Mouse (Mus musculus) gastrocnemius, adult 18-20 months (tissue): ENCODE data around the gene Tfcp2. TPM values are rescaled to one million over a fixed set of nuclear protein-coding genes. Genes with fewer than 3 reads are reported as not detected.

ENCODE experiments used
- DNase-seq: peaks from one replicate; pipeline ENCODE4 v3.0.0; 2021; ENCODE audit warnings: low spot score
- long read RNA-seq, 2 experiments: library from polyadenylated mRNA; stranded (forward); transcript quantifications; one replicate each; pipeline ENCODE4 v2.0.0; 2021
- total RNA-seq, 2 experiments: library from RNA; stranded (reverse); gene quantifications; 2 replicates each; pipeline ENCODE4 v1.2.3; 2021

The Tfcp2 gene
- 10 to 100 TPM; 11.3 to 11.5 TPM for total RNA-seq
- long read RNA-seq, experiment 1, partial matches to known transcripts, result 3 of 9 reads
- long read RNA-seq, experiment 1, other reads (novel, unspliced or antisense), result 5 of 9 reads
- long read RNA-seq, experiment 2, partial matches to known transcripts, result 5 of 8 reads
- long read RNA-seq, experiment 2, other reads (novel, unspliced or antisense), result 2 of 8 reads

GRCm38 (mm10) chr15:100551326-100552307 lies at the start of gene Tfcp2:
Tfcp2 (minus strand) TSS chr15:100552008.
- peak; percentile 99 for DNase-seq

DNA sequence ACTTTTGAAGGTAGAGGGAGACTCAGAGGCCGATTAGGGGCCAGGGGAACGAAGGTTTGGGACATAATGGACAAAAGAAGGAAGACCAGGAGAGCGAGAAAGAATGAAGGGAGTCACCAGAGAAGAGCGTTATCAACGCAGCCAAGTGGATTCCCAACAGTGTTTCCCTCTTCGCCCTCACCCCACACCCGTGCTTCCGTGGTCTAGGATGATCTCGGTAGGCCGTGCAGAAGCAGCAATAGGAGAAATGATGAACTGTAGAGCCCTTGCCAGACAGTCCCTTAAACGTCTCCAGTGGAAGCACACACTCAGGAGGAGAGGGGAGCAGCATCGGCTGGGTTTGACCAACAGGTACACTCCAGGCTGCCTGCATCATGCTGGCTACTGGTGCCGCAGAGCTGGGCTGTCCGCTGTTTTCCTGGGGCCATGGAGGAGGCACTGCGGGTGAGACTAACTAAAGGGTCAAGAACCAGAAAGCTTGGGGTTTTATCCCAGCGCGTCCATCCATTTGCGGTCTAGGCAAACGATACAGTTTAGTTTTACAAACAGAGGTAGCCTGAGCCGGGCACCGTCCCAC lies 49.0 kb upstream of the Tfcp2 start:
- no peak for DNase-seq

- DNase-seq, result peak; percentile 76
Measured at GRCm38 (mm10) chr15:100600047-100600695, 48.4 kb upstream of the Tfcp2 start.

DNA sequence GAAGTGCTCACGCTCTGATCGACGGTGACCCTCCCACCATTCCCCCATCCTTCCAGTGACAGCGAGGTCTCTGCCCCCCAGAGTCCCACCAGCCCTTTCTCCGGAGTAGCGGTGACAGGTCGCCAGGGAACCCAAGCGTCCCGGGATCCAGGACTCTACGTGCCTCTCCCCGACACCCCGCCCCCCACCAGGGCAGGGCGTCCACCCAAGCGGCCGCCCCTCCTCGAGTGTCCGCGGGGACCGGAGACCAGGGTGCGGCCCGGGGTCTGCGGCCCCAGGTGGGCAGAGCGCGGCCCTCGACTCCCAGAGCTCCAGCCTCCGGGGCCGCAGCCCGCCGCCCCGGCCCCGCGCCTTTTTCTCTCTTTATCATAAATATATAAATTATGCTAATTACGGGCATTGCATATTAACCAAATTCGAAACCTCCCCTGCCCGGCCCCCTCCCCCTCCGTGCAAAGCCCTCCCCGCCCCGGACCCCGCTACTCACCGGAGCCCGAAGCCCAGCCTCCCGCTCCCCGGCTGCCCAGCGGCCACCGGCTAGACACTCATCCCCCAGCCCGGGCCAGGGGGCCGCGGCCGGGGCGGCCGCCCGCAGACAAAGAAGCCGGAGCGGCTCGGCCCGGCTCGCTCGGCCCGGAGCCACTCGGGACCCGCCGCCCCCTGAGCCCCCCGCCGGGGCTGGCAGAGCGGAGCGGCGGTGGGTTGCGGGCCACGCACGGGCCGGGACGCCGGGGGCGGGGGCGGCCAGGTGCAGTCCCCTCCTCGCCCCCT lies 47.7 kb upstream of the Tfcp2 start, which contains the start of gene Pou6f1:
Pou6f1 (minus strand) TSS at position 709 of the 771 bp plus-strand sequence.
- peak; percentile 41 for DNase-seq

DNA sequence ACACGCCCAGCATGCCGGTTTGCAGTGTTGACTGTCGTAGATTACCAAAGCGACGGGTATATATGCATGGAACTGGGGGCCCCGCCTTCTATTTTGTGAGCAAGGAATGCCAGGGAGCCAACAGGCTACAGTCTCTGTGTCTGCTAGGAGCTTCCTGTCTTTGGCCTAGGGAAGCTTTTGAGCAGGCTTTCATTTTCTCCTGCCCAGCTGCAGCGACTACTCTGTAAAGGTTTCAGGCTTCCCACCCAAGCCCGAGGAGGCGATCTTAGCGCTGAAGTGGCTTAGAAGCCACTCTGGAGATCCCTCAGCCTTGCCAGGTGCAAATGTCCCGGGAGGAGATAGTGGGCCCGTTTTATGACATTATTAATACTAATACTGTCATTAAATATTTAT lies 47.1 kb upstream of the Tfcp2 start:
- peak; percentile 22 for DNase-seq

GRCm38 (mm10) chr15:100598287-100598882 lies 46.6 kb upstream of the Tfcp2 start:
- DNase-seq, result no peak

DNA sequence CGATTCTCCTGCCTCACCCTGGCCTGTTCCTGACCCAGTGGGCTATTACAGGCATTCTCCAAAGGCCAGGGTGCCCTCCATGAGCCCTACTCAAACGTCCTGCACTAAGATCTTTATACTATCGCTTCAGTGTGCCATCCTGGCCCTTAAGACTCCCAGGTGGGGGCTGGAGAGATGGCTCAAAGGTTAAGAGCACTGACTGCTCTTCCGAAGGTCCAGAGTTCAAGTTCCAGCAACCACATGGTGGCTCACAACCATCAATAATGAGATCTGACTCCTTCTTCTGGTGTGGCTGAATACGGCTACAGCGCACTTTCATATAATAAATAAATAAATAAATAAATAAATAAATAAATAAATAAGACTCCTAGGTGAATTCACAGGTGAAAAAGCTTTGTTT lies 41.0 kb upstream of the Tfcp2 start:
- no peak for DNase-seq

- no peak for DNase-seq
Measured at GRCm38 (mm10) chr15:100590436-100590835, 38.6 kb upstream of the Tfcp2 start.

GRCm38 (mm10) chr15:100588297-100588696 lies 36.5 kb upstream of the Tfcp2 start:
- no peak for DNase-seq

- no peak for DNase-seq
Measured at GRCm38 (mm10) chr15:100587166-100587565, 35.4 kb upstream of the Tfcp2 start.

DNA sequence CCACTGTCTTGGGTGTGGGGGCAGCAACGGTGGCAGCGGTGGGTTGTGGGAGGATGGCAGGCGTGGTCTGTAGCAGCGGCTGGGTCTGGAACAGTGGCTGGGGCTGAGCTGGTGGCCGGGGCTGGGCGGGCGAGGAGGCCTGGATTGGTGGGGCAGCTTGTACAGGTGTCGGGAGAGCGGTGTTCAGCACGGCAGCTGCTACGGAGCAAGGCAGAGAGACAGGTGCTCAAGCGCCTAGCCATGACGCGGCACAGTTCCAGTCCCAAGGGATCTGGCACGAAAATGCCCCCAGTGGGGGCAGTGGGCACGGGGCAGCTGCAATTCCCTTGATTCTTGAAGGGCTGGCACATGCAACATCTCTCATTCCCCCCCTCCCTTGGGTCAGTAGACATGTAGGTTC lies 34.1 kb upstream of the Tfcp2 start:
- no peak for DNase-seq

DNA sequence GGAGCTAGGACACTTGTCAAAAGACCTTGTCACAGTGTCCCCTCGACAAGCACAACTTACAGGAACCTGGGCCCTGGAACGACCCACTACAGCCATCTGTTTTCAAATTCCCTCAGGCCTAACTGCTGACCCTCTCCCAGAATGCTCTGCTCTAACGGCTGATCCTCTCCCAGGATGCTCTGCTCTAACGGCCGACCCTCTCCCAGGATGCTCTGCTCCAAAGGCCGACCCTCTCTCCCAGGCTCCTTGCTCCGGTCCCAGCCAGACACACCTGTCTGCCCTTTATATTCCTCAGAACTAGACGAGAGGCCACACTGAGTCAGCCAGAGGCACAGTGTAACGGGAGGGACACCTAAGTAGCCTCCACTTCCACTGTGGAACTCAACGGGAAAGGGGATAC lies 28.3 kb upstream of the Tfcp2 start:
- no peak for DNase-seq

DNA sequence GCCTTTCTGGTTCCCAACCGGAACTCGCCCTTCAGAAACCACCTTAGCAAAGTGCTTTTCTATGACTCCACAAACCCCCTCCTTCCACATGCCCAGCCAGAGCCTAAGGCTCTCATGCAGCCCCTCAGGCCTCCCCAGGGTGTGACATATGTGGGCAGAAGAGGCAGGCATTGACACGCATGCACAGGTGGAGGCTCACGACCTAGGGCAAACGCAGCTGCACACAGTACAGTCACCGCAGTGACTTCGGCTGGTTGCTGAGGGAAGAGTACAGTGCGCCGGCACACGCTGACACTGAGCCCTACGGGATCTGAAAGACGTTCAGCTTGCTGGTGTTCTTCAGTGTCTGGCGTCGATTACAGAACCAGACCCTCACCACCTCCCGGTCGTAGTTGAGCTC lies 26.2 kb upstream of the Tfcp2 start:
- no peak for DNase-seq

GRCm38 (mm10) chr15:100576810-100577209 lies 25.0 kb upstream of the Tfcp2 start:
- DNase-seq, result no peak

GRCm38 (mm10) chr15:100576392-100576791 lies 24.6 kb upstream of the Tfcp2 start:
- DNase-seq, result no peak

GRCm38 (mm10) chr15:100575366-100575765 lies 23.6 kb upstream of the Tfcp2 start:
- no peak for DNase-seq

- DNase-seq, result no peak
Measured at GRCm38 (mm10) chr15:100574378-100574777, 22.6 kb upstream of the Tfcp2 start.

- DNase-seq, result no peak
Measured at GRCm38 (mm10) chr15:100573946-100574345, 22.1 kb upstream of the Tfcp2 start.

GRCm38 (mm10) chr15:100569239-100569638 lies 17.4 kb upstream of the Tfcp2 start:
- DNase-seq, result no peak

DNA sequence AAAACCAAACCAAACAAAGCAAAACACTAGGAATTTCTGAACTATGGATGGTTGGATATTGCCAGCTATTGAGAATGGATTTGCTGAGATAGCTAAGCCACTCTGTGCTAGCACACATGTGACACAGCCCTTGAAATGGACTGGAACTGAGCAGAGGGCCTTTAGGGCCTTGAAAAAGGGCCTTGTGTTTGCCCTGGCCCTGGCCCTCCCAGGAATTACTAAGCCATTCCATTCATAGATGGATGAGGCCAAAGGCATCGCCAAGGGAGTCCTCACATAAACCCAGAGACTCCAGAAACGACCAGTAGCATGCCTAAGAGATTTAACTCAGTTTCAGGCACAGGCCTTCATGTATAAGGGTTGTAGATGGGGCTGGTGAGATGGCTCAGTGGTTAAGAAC lies 14.7 kb upstream of the Tfcp2 start:
- no peak for DNase-seq
